ENCODE assay signal across 11 mouse cellular contexts in genomic region chr10:125265901-125266300, GRCm38 (mm10).
A peak's percentile ranks its signal among the peaks of the same experiment; 100 is the strongest.
DNase-seq lines count a peak whose midpoint lies in the region; ATAC-seq and TF ChIP-seq lines count a peak whose summit lies in the region.
"Had no signal": no experiment of that assay in that cellular context is flagged by ENCODE, and none has a peak within 500 bp of the region (broad histone marks: within the 10 kb centered on the region; RNA-seq: fewer than 3 reads in every experiment).

No protein-coding gene starts in this region.

- H3K27ac ChIP-seq in embryonic facial prominence, embryonic 14.5 days (replicated peaks; ENCODE audit: low read depth, low read length), result no peak overlapping the region
- no peak overlapping the region for H3K27ac ChIP-seq in embryonic facial prominence, embryonic 10.5 days (replicated peaks)
- peak overlapping the region; percentile 4 for H3K27ac ChIP-seq in heart, embryonic 16.5 days (ENCODE audit: low read length)
- no peak overlapping the region for H3K27ac ChIP-seq in lung, postnatal 0 days (ENCODE audit: low read length)
- H3K27ac ChIP-seq in hindbrain, postnatal 0 days, result no peak overlapping the region

- no peaks in the 10 kb centered on the region for H3K4me1 ChIP-seq in embryonic facial prominence, embryonic 14.5 days (ENCODE audit: control insufficient read depth, insufficient read depth, low read length)
- no peaks in the 10 kb centered on the region for H3K4me1 ChIP-seq in embryonic facial prominence, embryonic 10.5 days
- peaks cover 16% of the 10 kb centered on the region for H3K4me1 ChIP-seq in heart, embryonic 16.5 days (ENCODE audit: control insufficient read depth, insufficient read depth, low read length)
- H3K4me1 ChIP-seq in lung, postnatal 0 days (ENCODE audit: insufficient read depth, low read depth, low read length), result no peaks in the 10 kb centered on the region
- H3K4me1 ChIP-seq in hindbrain, postnatal 0 days (ENCODE audit: insufficient read depth, low read length), result peaks cover 5% of the 10 kb centered on the region; the same call in 1 of the 2 replicates

- no peak overlapping the region for H3K4me2 ChIP-seq in embryonic facial prominence, embryonic 14.5 days (ENCODE audit: low read depth, low read length)
- peak overlapping the region; percentile 44 for H3K4me2 ChIP-seq in heart, embryonic 16.5 days (ENCODE audit: low read depth, low read length)
- H3K4me2 ChIP-seq in lung, postnatal 0 days (replicated peaks; ENCODE audit: low read depth, low read length), result peak overlapping the region; percentile 8; the same call in 1 of the 2 replicates
- no peak overlapping the region for H3K4me2 ChIP-seq in hindbrain, postnatal 0 days (ENCODE audit: low read depth, low read length)

- no peak overlapping the region for H3K4me3 ChIP-seq in embryonic facial prominence, embryonic 14.5 days (ENCODE audit: low read depth, low read length)
- no peak overlapping the region for H3K4me3 ChIP-seq in embryonic facial prominence, embryonic 10.5 days
- H3K4me3 ChIP-seq in heart, embryonic 16.5 days (ENCODE audit: low read length), result no peak overlapping the region
- H3K4me3 ChIP-seq in lung, postnatal 0 days (ENCODE audit: low read depth, low read length), result no peak overlapping the region
- no peak overlapping the region for H3K4me3 ChIP-seq in hindbrain, postnatal 0 days (ENCODE audit: low read length)

- DNase-seq in embryonic facial prominence, embryonic 14.5 days (ENCODE audit: low spot score), result peak; percentile 23
- no peak for DNase-seq in embryonic facial prominence, embryonic 10.5 days (ENCODE audit: low spot score)
- DNase-seq in kidney, postnatal 25 days, result peak; percentile 9 to 41
- no peak for DNase-seq in kidney, adult 11 months
- DNase-seq in lung, postnatal 0 days (ENCODE audit: low spot score), result peak; percentile 29
- DNase-seq in neural tube, embryonic 10.5 days (ENCODE audit: extremely low spot score, low spot score), result no peak
- no peak for DNase-seq in hindbrain, postnatal 0 days (ENCODE audit: low spot score)
- DNase-seq: gastrocnemius, postnatal 36 days; thymus, adult 18-20 months had no signal

- ATAC-seq in embryonic facial prominence, embryonic 14.5 days (ENCODE audit: low read depth), result no peak
- ATAC-seq in heart, embryonic 16.5 days (replicated peaks; ENCODE audit: extremely low read depth, insufficient read depth, low FRiP score), result peak; percentile 53
- ATAC-seq in lung, postnatal 0 days, result no peak
- ATAC-seq in hindbrain, postnatal 0 days, result no peak
- ATAC-seq: hindbrain, embryonic 16.5 days had no signal

- H3K27me3 ChIP-seq in embryonic facial prominence, embryonic 14.5 days (replicated peaks; ENCODE audit: control insufficient read depth, insufficient read depth, low read length), result no peaks in the 10 kb centered on the region
- no peaks in the 10 kb centered on the region for H3K27me3 ChIP-seq in embryonic facial prominence, embryonic 10.5 days (replicated peaks; ENCODE audit: low read depth, poor library complexity, severe bottlenecking)
- no peaks in the 10 kb centered on the region for H3K27me3 ChIP-seq in heart, embryonic 16.5 days (ENCODE audit: control insufficient read depth, insufficient read depth, low read length)
- no peaks in the 10 kb centered on the region for H3K27me3 ChIP-seq in lung, postnatal 0 days (replicated peaks; ENCODE audit: insufficient read depth, low read length)
- H3K27me3 ChIP-seq in hindbrain, postnatal 0 days (ENCODE audit: insufficient read depth, low read length), result no peaks in the 10 kb centered on the region

- TF ChIP-seq EP300 in lung, postnatal 0 days (IDR thresholded peaks at IDR 0.05), result no peak

- H3K36me3 ChIP-seq in embryonic facial prominence, embryonic 14.5 days (ENCODE audit: control insufficient read depth, insufficient read depth, low read length), result no peaks in the 10 kb centered on the region
- no peaks in the 10 kb centered on the region for H3K36me3 ChIP-seq in embryonic facial prominence, embryonic 10.5 days (replicated peaks)
- no peaks in the 10 kb centered on the region for H3K36me3 ChIP-seq in heart, embryonic 16.5 days (ENCODE audit: control insufficient read depth, insufficient read depth)
- no peaks in the 10 kb centered on the region for H3K36me3 ChIP-seq in lung, postnatal 0 days (ENCODE audit: insufficient read depth, low read length)
- no peaks in the 10 kb centered on the region for H3K36me3 ChIP-seq in hindbrain, postnatal 0 days (ENCODE audit: insufficient read depth, low read length)

- TF ChIP-seq CTCF in lung, postnatal 0 days (IDR thresholded peaks at IDR 0.05), result no peak
- TF ChIP-seq CTCF in hindbrain, postnatal 0 days (IDR thresholded peaks at IDR 0.05; ENCODE audit: low read depth), result no peak

- no peak overlapping the region for H3K9ac ChIP-seq in embryonic facial prominence, embryonic 14.5 days (ENCODE audit: low read depth, low read length)
- H3K9ac ChIP-seq in heart, embryonic 16.5 days (ENCODE audit: low read length), result no peak overlapping the region
- H3K9ac ChIP-seq in lung, postnatal 0 days (replicated peaks; ENCODE audit: low read depth), result no peak overlapping the region
- no peak overlapping the region for H3K9ac ChIP-seq in hindbrain, postnatal 0 days (replicated peaks; ENCODE audit: low read length)

- WGBS in embryonic facial prominence, embryonic 14.5 days, result 44% methylated on average over 9 of the region's 9 CpGs
- WGBS in embryonic facial prominence, embryonic 10.5 days, result 51% methylated on average over 9 of the region's 9 CpGs
- 16% methylated on average over 9 of the region's 9 CpGs for WGBS in heart, embryonic 16.5 days
- 35% methylated on average over 9 of the region's 9 CpGs for WGBS in lung, postnatal 0 days
- WGBS in hindbrain, postnatal 0 days, result 29% methylated on average over 9 of the region's 9 CpGs

- H3K9me3 ChIP-seq in embryonic facial prominence, embryonic 14.5 days (ENCODE audit: control insufficient read depth, low read length), result no peaks in the 10 kb centered on the region
- H3K9me3 ChIP-seq in embryonic facial prominence, embryonic 10.5 days, result no peaks in the 10 kb centered on the region
- H3K9me3 ChIP-seq in heart, embryonic 16.5 days (replicated peaks; ENCODE audit: control insufficient read depth, low read length), result no peaks in the 10 kb centered on the region
- no peaks in the 10 kb centered on the region for H3K9me3 ChIP-seq in lung, postnatal 0 days (ENCODE audit: low read length)
- no peaks in the 10 kb centered on the region for H3K9me3 ChIP-seq in hindbrain, postnatal 0 days (ENCODE audit: low read length)

Comparison
In these comparisons a context has a peak if more than half of its experiments do, and no peak if none do; other contexts are left out.
1. DNase-seq: peak in embryonic facial prominence, embryonic 14.5 days (single experiment), kidney, postnatal 25 days (2 of 2) and lung, postnatal 0 days (single experiment); none in embryonic facial prominence, embryonic 10.5 days (single experiment), kidney, adult 11 months (single experiment), neural tube, embryonic 10.5 days (single experiment) and hindbrain, postnatal 0 days (single experiment).
2. H3K4me2 ChIP-seq: peak in heart, embryonic 16.5 days (single experiment) and lung, postnatal 0 days (single experiment); none in embryonic facial prominence, embryonic 14.5 days (single experiment) and hindbrain, postnatal 0 days (single experiment).